Mouse (Mus musculus) midbrain, embryonic 10.5 days (tissue): ENCODE measurements around the gene Macrod2. TPM values are rescaled to one million over a fixed set of nuclear protein-coding genes. Genes with fewer than 3 reads are reported as not detected.

ENCODE experiments used
- DNase-seq: peaks from one replicate; pipeline ENCODE4 v3.0.0-alpha.2; 2017; ENCODE audit warnings: low spot score
- H3K27ac ChIP-seq: fragments of 300-500 bp; sonication (generic); replicated peaks from 2 replicates; pipeline ENCODE4 v1.5.1; 2016; ENCODE audit warnings: mild to moderate bottlenecking
- H3K27me3 ChIP-seq: fragments of 300-500 bp; sonication (generic); 2 replicates; pipeline ENCODE4 v1.6.1; 2016; ENCODE audit warnings: low read depth, mild to moderate bottlenecking; ENCODE audit not compliant: poor library complexity, severe bottlenecking
- H3K36me3 ChIP-seq: fragments of 300-500 bp; sonication (generic); 2 replicates; pipeline ENCODE4 v1.6.1; 2016; ENCODE audit warnings: mild to moderate bottlenecking, moderate library complexity
- H3K4me1 ChIP-seq: fragments of 300-500 bp; sonication (generic); 2 replicates; pipeline ENCODE4 v1.6.1; 2016
- H3K4me3 ChIP-seq: fragments of 300-500 bp; sonication (generic); 2 replicates; pipeline ENCODE4 v1.5.1; 2016; ENCODE audit warnings: mild to moderate bottlenecking, moderate library complexity
- H3K9me3 ChIP-seq: fragments of 300-500 bp; sonication (generic); replicated peaks from 2 replicates; pipeline ENCODE4 v1.6.1; 2016; ENCODE audit warnings: mild to moderate bottlenecking
- WGBS: fragments of 180-500 bp; shearing (Covaris S2); methylation state at CpG from one replicate; pipeline ENCODE4 v1.1.7; 2016; 5-methylcytosine and 5-hydroxymethylcytosine counted together
- polyA plus RNA-seq: library from polyadenylated mRNA; unstranded; fragments of >200 nt; fragmentation: Nextera tagmentation; extraction: Ambion mirVana; gene quantifications from 2 replicates; pipeline ENCODE4 v1.2.1, GENCODE M21; 2016

The Macrod2 gene
- polyA plus RNA-seq, 1 experiment from 2014 or later: 39.4 TPM

- DNase-seq: no peak
- 96% methylated on average over 2 of the region's 2 CpGs for WGBS
Observed at GRCm38 (mm10) chr2:141617721-141618120, 1222.6 kb downstream of the Macrod2 start.

GRCm38 (mm10) chr2:141618257-141618656, 1223.1 kb downstream of the Macrod2 start:
- H3K27ac ChIP-seq: no peak overlapping the region
- 89% methylated on average over 5 of the region's 5 CpGs for WGBS
- no peaks in the 10 kb centered on the region for H3K27me3 ChIP-seq
- no peak overlapping the region for H3K4me3 ChIP-seq
- no peak for DNase-seq
- no peaks in the 10 kb centered on the region for H3K4me1 ChIP-seq
- no peaks in the 10 kb centered on the region for H3K36me3 ChIP-seq
- H3K9me3 ChIP-seq: no peaks in the 10 kb centered on the region

More at GRCm38 (mm10) chr2:141617721-141618120, 1222.6 kb downstream of the Macrod2 start:
- H3K9me3 ChIP-seq: no peaks in the 10 kb centered on the region
- H3K27ac ChIP-seq: no peak overlapping the region
- H3K4me1 ChIP-seq: no peaks in the 10 kb centered on the region
- H3K4me3 ChIP-seq: no peak overlapping the region
- H3K27me3 ChIP-seq: no peaks in the 10 kb centered on the region
- no peaks in the 10 kb centered on the region for H3K36me3 ChIP-seq

- Histone ChIP-seq H3K4me1 (0 out of 2 replicates have a peak, but pooled peaks cover 3% of the 10 kb centered on the region), H3K9me3 (no peaks in the 10 kb centered on the region), H3K36me3 (no peaks in the 10 kb centered on the region), H3K27me3 (no peaks in the 10 kb centered on the region), H3K27ac (no peak overlapping the region), H3K4me3 (no peak overlapping the region)
- no peak for DNase-seq
Observed at GRCm38 (mm10) chr2:141664051-141664450, 1268.9 kb downstream of the Macrod2 start.

GRCm38 (mm10) chr2:141672814-141673213, 1277.7 kb downstream of the Macrod2 start:
- H3K27me3 ChIP-seq: no peaks in the 10 kb centered on the region
- no peak overlapping the region for H3K4me3 ChIP-seq
- H3K36me3 ChIP-seq: no peaks in the 10 kb centered on the region
- 86% methylated on average over 3 of the region's 3 CpGs for WGBS
- H3K9me3 ChIP-seq: no peaks in the 10 kb centered on the region
- no peak for DNase-seq
- no peaks in the 10 kb centered on the region for H3K4me1 ChIP-seq
- H3K27ac ChIP-seq: no peak overlapping the region

- no peak overlapping the region for H3K27ac ChIP-seq
- no peaks in the 10 kb centered on the region for H3K27me3 ChIP-seq
- no peak for DNase-seq
- no peak overlapping the region for H3K4me3 ChIP-seq
- no peaks in the 10 kb centered on the region for H3K36me3 ChIP-seq
- H3K9me3 ChIP-seq: no peaks in the 10 kb centered on the region
- no peaks in the 10 kb centered on the region for H3K4me1 ChIP-seq
- WGBS: 87% methylated on average over 8 of the region's 8 CpGs
Observed at GRCm38 (mm10) chr2:141673405-141673804, 1278.3 kb downstream of the Macrod2 start.

GRCm38 (mm10) chr2:141697541-141697940, 1302.4 kb downstream of the Macrod2 start:
- H3K27me3 ChIP-seq: no peaks in the 10 kb centered on the region
- H3K9me3 ChIP-seq: no peaks in the 10 kb centered on the region
- WGBS: 81% methylated on average over 3 of the region's 3 CpGs
- H3K4me3 ChIP-seq: no peak overlapping the region
- DNase-seq: no peak
- H3K36me3 ChIP-seq: no peaks in the 10 kb centered on the region
- H3K4me1 ChIP-seq: no peaks in the 10 kb centered on the region
- no peak overlapping the region for H3K27ac ChIP-seq

GRCm38 (mm10) chr2:141698320-141698719, 1303.2 kb downstream of the Macrod2 start:
- Histone ChIP-seq H3K36me3 (no peaks in the 10 kb centered on the region), H3K4me1 (no peaks in the 10 kb centered on the region), H3K27ac (no peak overlapping the region), H3K4me3 (no peak overlapping the region), H3K9me3 (no peaks in the 10 kb centered on the region), H3K27me3 (no peaks in the 10 kb centered on the region)
- 88% methylated on average over 4 of the region's 4 CpGs for WGBS
- no peak for DNase-seq

GRCm38 (mm10) chr2:141700759-141701452, 1305.8 kb downstream of the Macrod2 start:
- no peak for DNase-seq
- Histone ChIP-seq H3K4me1 (no peaks in the 10 kb centered on the region), H3K27ac (no peak overlapping the region), H3K36me3 (no peaks in the 10 kb centered on the region), H3K27me3 (no peaks in the 10 kb centered on the region), H3K4me3 (no peak overlapping the region), H3K9me3 (no peaks in the 10 kb centered on the region)
- WGBS: 68% methylated on average over 7 of the region's 7 CpGs

- 88% methylated on average over 2 of the region's 2 CpGs for WGBS
- no peaks in the 10 kb centered on the region for H3K9me3 ChIP-seq
- DNase-seq: no peak
Observed at GRCm38 (mm10) chr2:141711785-141712184, 1316.7 kb downstream of the Macrod2 start.

GRCm38 (mm10) chr2:141712265-141712664, 1317.2 kb downstream of the Macrod2 start:
- WGBS: 82% methylated on average over 4 of the region's 4 CpGs
- no peaks in the 10 kb centered on the region for H3K36me3 ChIP-seq
- H3K27me3 ChIP-seq: no peaks in the 10 kb centered on the region
- H3K9me3 ChIP-seq: no peaks in the 10 kb centered on the region
- H3K27ac ChIP-seq: no peak overlapping the region
- H3K4me3 ChIP-seq: no peak overlapping the region
- no peaks in the 10 kb centered on the region for H3K4me1 ChIP-seq
- no peak for DNase-seq

More at GRCm38 (mm10) chr2:141711785-141712184, 1316.7 kb downstream of the Macrod2 start:
- Histone ChIP-seq H3K4me1 (no peaks in the 10 kb centered on the region), H3K27ac (no peak overlapping the region), H3K4me3 (no peak overlapping the region), H3K36me3 (no peaks in the 10 kb centered on the region), H3K27me3 (no peaks in the 10 kb centered on the region)

GRCm38 (mm10) chr2:141715061-141715460, 1320.0 kb downstream of the Macrod2 start:
- no peaks in the 10 kb centered on the region for H3K4me1 ChIP-seq
- DNase-seq: no peak
- H3K27ac ChIP-seq: no peak overlapping the region
- no peaks in the 10 kb centered on the region for H3K9me3 ChIP-seq
- H3K4me3 ChIP-seq: no peak overlapping the region
- no peaks in the 10 kb centered on the region for H3K27me3 ChIP-seq
- H3K36me3 ChIP-seq: no peaks in the 10 kb centered on the region
- 86% methylated on average over 3 of the region's 3 CpGs for WGBS

- Histone ChIP-seq H3K27me3 (no peaks in the 10 kb centered on the region), H3K36me3 (no peaks in the 10 kb centered on the region)
- WGBS: 86% methylated on average over 3 of the region's 3 CpGs
Observed at GRCm38 (mm10) chr2:141722531-141722930, 1327.4 kb downstream of the Macrod2 start.

GRCm38 (mm10) chr2:141728998-141729397, 1333.9 kb downstream of the Macrod2 start:
- Histone ChIP-seq H3K4me3 (no peak overlapping the region), H3K9me3 (no peaks in the 10 kb centered on the region), H3K27me3 (no peaks in the 10 kb centered on the region), H3K36me3 (no peaks in the 10 kb centered on the region), H3K27ac (no peak overlapping the region), H3K4me1 (no peaks in the 10 kb centered on the region)
- 62% methylated on average over 4 of the region's 4 CpGs for WGBS
- DNase-seq: no peak

More at GRCm38 (mm10) chr2:141722531-141722930, 1327.4 kb downstream of the Macrod2 start:
- Histone ChIP-seq H3K9me3 (no peaks in the 10 kb centered on the region), H3K4me3 (no peak overlapping the region), H3K4me1 (no peaks in the 10 kb centered on the region), H3K27ac (no peak overlapping the region)
- DNase-seq: no peak
